Mouse (Mus musculus): ENCODE measurements around the gene Gm20696.

Gene Gm20696

DNA sequence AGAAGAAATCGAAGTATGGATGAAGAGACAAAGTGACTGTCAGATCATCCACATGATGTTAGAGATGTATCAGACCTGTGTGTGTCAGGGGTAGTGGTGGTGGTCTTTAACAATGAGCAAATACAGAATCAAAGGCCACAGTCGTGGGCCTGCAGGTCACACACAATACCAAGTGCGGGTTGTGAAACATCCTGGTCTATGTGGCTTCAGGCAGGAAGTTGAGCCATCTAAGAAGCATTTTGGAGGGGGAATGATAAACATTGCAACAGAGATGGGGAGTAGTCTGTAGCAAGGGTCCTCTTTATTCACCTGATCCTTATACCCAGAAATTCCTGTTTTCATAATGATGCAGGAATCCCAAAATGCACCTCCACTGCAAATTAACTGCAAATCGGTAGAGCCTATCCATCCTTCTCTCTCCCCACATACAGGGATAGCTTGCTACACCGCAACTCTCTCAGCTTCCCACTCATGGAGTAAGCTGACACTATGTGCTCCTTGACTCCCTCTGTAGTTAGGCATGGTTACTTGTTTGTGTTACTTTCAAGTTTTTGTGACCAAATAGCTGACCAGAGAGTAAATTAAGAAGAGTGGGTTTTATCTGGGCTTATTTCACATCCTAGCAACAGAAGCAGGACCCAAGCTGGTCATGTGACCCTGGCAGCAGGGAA lies 454.8 kb downstream of the Gm20696 start:
- no peak for DNase-seq (ENCODE audit: low spot score in 2 of 2)

DNA sequence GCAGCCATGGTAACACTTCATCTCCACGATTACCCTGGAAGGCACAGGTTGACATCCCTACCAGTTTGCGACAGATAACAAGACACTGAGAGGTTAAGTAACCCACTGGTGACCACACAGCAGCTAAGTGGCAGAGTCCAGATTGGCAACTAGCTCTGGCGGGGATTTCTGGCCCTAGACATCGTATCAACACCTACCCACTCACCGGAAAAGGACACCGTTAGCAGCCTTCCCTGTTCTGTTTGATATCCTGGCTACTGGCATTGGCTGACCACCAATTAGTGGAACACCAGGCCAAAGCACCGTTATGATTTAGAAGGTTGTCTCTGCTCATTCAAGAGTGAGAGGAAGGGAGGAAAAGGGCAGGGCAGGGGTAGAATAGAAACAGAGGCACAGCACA lies 456.4 kb downstream of the Gm20696 start:
- no peak for DNase-seq (ENCODE audit: low spot score in 2 of 2)
